Mouse (Mus musculus): Measurements from ENCODE around the gene Prl8a9. TPM values are rescaled to one million over a fixed set of nuclear protein-coding genes. Genes with fewer than 3 reads are reported as not detected.

Gene Prl8a9
- polyA plus RNA-seq (2015; fragmentation: Nextera tagmentation; extraction: Ambion mirVana): not detected in 2 replicates

DNA sequence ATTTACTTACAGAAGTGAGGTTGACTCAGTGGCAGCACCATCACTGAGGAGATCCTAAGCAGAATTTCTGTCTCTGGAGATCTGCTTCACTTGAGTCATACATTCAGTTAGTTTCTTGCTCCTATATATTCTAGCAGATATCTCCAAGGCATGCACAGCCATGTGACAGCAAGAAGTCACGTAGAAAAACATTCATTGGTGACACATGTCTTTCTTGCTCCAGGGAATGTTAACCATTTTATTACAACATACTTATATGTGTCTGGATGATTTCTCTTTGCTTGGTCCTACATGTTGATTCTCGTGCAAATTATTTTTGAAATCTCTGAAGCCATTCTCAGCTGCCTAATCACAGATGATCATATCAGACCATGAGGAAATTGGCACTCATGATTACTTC lies at the start of gene Prl8a9:
Gene Prl8a9, minus strand, starts transcription at position 101 of the 400 bp plus-strand sequence.
- no peaks in the 10 kb centered on the region for H3K27me3 ChIP-seq
- H3K9ac ChIP-seq: no peak within 1 kb of the TSS
- H3K27ac ChIP-seq: no peak within 1 kb of the TSS
- no peak within 1 kb of the TSS for H3K4me3 ChIP-seq
- ATAC-seq (ENCODE audit: low FRiP score, low read depth): no peak
- 75% methylated on average over 2 of the region's 2 CpGs for WGBS
- H3K9me3 ChIP-seq: no peaks in the 10 kb centered on the region
- no peak within 1 kb of the TSS for H3K4me2 ChIP-seq (replicated peaks)
- H3K36me3 ChIP-seq: no peaks in the 10 kb centered on the region
- H3K4me1 ChIP-seq: no peaks in the 10 kb centered on the region

DNA sequence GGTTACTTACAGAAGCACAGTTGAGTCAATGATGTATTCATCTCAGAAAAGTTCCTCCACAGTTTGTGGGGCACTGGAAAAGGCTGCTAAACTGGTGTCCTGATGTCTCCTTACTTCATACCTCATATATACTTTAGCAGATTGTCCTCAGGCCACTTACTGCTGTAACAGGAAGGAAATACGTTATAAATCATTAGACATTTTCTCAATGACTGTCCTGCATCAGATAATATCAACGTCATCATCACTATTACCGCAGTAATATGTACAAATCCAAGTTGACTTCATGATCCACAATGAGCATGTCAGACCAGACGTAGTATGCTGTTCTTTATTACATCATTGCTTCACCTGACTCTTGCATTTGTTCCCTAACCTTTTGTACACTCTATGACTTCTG lies 46.1 kb upstream of the Prl8a9 start, which contains the start of gene Prl7b1:
Gene Prl7b1, minus strand, starts transcription at position 101 of the 400 bp plus-strand sequence.
- no peak within 1 kb of the TSS for H3K27ac ChIP-seq
- WGBS: 72% methylated on average over 4 of the region's 4 CpGs

DNA sequence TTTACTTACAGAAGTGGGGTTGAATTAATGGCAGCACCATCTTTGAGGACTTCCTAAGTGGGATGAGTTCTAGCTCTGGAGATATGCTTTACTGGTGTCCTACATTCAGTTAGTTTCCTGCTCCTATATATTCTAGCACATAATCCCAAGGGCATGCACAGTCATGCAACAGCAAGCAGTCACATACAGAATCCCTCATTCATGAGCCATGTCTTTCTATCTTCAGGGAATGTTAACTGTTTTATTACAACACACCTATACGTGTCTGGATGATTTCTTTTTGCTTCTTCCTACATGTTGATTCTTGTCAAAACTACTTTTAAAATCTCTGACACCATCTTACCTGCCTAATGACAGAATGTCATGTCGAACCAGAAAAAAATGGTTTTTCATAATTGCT lies 17.7 kb upstream of the Prl8a9 start, which contains the start of gene Prl8a1:
Gene Prl8a1, minus strand, starts transcription at position 101 of the 400 bp plus-strand sequence.
- Histone ChIP-seq H3K4me3 (no peak within 1 kb of the TSS), H3K4me1 (no peaks in the 10 kb centered on the region), H3K4me2 (replicated peaks) (no peak within 1 kb of the TSS), H3K27me3 (no peaks in the 10 kb centered on the region), H3K9ac (no peak within 1 kb of the TSS), H3K9me3 (no peaks in the 10 kb centered on the region), H3K36me3 (no peaks in the 10 kb centered on the region), H3K27ac (no peak within 1 kb of the TSS)
- WGBS: 74% methylated on average over 2 of the region's 2 CpGs
- no peak for ATAC-seq (ENCODE audit: low FRiP score, low read depth)

More for the DNA sequence above, 46.1 kb upstream of the Prl8a9 start, which contains the start of gene Prl7b1:
- H3K4me1 ChIP-seq: no peaks in the 10 kb centered on the region
- H3K4me3 ChIP-seq: no peak within 1 kb of the TSS
- ATAC-seq (ENCODE audit: low FRiP score, low read depth): no peak
- H3K4me2 ChIP-seq (replicated peaks): no peak within 1 kb of the TSS
- no peak within 1 kb of the TSS for H3K9ac ChIP-seq
- no peaks in the 10 kb centered on the region for H3K27me3 ChIP-seq
- H3K36me3 ChIP-seq: no peaks in the 10 kb centered on the region
- no peaks in the 10 kb centered on the region for H3K9me3 ChIP-seq

DNA sequence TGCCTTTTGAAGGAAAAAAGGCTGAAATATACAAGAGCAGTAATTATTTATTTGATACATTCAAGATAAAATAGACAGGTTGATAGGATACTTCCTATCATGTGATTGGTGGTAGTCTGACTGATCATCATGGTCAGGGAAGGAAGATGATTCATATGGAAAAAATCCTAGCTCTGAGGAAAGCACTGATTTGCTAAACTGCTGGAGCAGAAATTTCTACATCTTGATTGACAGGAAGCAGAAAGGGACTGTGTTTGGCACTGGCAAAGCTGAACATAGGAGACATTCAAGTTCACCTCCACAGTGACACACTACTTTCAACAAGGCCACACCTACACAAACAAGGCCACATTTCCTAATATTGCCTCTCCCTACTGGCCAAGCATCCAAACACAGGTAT lies 11.1 kb downstream of the Prl8a9 start:
- Histone ChIP-seq H3K9ac (no peak overlapping the region), H3K4me1 (no peaks in the 10 kb centered on the region), H3K9me3 (no peaks in the 10 kb centered on the region), H3K36me3 (no peaks in the 10 kb centered on the region), H3K4me3 (no peak overlapping the region), H3K4me2 (replicated peaks) (no peak overlapping the region), H3K27ac (no peak overlapping the region), H3K27me3 (no peaks in the 10 kb centered on the region)
- no peak for ATAC-seq (ENCODE audit: low FRiP score, low read depth)

DNA sequence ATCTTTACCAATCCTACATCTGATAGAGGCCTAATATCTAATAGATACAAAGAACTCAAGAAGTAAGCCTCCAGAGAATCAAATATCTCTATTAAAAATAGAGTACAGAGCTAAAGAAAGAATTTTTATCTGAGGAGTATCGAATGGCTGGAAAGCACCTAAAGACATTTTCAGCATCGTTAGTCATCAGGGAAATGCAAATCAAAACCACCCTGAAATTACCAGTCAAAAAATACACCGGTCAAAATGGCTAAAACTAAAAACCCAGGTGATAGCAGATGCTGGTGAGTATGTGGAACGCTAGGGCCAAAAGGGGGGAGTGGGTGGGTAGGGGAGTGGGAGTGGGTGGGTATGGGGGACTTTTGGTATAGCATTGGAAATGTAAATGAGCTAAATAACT lies 41.2 kb downstream of the Prl8a9 start:
- Histone ChIP-seq H3K27ac (no peak overlapping the region), H3K4me2 (replicated peaks) (no peak overlapping the region), H3K4me3 (no peak overlapping the region), H3K36me3 (no peaks in the 10 kb centered on the region), H3K27me3 (no peaks in the 10 kb centered on the region), H3K9ac (no peak overlapping the region), H3K4me1 (no peaks in the 10 kb centered on the region), H3K9me3 (no peaks in the 10 kb centered on the region)
- 80% methylated on average over 4 of the region's 4 CpGs for WGBS
- ATAC-seq (ENCODE audit: low FRiP score, low read depth): no peak

DNA sequence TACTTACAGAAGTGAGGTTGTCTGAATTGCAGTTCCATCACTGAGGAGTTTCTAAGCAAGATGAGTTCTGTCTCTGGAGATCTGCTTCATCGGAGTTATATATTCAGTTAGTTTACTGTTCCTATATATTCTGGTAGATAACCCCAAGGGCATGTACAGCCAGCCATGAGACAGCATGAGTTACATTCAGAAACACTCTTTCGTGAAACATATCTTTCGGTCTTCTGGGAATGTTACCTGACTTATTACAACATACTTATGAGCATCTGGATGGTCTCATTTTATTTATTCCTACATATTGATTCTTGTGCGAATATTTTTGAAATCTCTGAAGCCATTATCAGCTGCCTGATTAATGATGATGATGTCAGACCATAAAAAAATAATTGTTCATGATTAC lies 51.3 kb downstream of the Prl8a9 start, which contains the start of gene Prl8a8:
Gene Prl8a8, minus strand, starts transcription at position 101 of the 400 bp plus-strand sequence.
- Histone ChIP-seq H3K4me1 (no peaks in the 10 kb centered on the region), H3K4me3 (no peak within 1 kb of the TSS), H3K9me3 (no peaks in the 10 kb centered on the region), H3K27ac (no peak within 1 kb of the TSS), H3K4me2 (replicated peaks) (no peak within 1 kb of the TSS), H3K27me3 (no peaks in the 10 kb centered on the region), H3K9ac (no peak within 1 kb of the TSS), H3K36me3 (no peaks in the 10 kb centered on the region)
- ATAC-seq (ENCODE audit: low FRiP score, low read depth): no peak
- WGBS: 92% methylated on average over 4 of the region's 4 CpGs

Other genes with a start within 250 kb of the Prl8a9 start
- gene Prl8a2, start 218.9 kb downstream of the Prl8a9 start, polyA plus RNA-seq (2015; fragmentation: Nextera tagmentation; extraction: Ambion mirVana): 0.61 TPM in 1 of 2 replicates, not detected in the other
- not detected in 2 replicates for gene Prl2b1, start 173.8 kb downstream of the Prl8a9 start, polyA plus RNA-seq (2015; fragmentation: Nextera tagmentation; extraction: Ambion mirVana)
- gene Prl8a6, start 125.9 kb downstream of the Prl8a9 start, polyA plus RNA-seq (2015; fragmentation: Nextera tagmentation; extraction: Ambion mirVana): not detected in 2 replicates
- gene Prl8a8, start 51.4 kb downstream of the Prl8a9 start, polyA plus RNA-seq (2015; fragmentation: Nextera tagmentation; extraction: Ambion mirVana): not detected in 2 replicates
- gene Prl8a1, start 17.6 kb upstream of the Prl8a9 start, polyA plus RNA-seq (2015; fragmentation: Nextera tagmentation; extraction: Ambion mirVana): not detected in 2 replicates
- not detected in 2 replicates for gene Prl7b1, start 46.0 kb upstream of the Prl8a9 start, polyA plus RNA-seq (2015; fragmentation: Nextera tagmentation; extraction: Ambion mirVana)
- gene Prl7a1, start 77.9 kb upstream of the Prl8a9 start, polyA plus RNA-seq (2015; fragmentation: Nextera tagmentation; extraction: Ambion mirVana): not detected in 2 replicates
- not detected in 2 replicates for gene Prl7a2, start 103.4 kb upstream of the Prl8a9 start, polyA plus RNA-seq (2015; fragmentation: Nextera tagmentation; extraction: Ambion mirVana)
- not detected in 2 replicates for gene Prl7d1, start 152.1 kb upstream of the Prl8a9 start, polyA plus RNA-seq (2015; fragmentation: Nextera tagmentation; extraction: Ambion mirVana)
- not detected in 2 replicates for gene Prl7c1, start 216.2 kb upstream of the Prl8a9 start, polyA plus RNA-seq (2015; fragmentation: Nextera tagmentation; extraction: Ambion mirVana)
- not detected in 2 replicates for gene Prl2a1, start 237.0 kb upstream of the Prl8a9 start, polyA plus RNA-seq (2015; fragmentation: Nextera tagmentation; extraction: Ambion mirVana)

Data from limb, embryonic 13.5 days (tissue).